Mouse (Mus musculus) midbrain, postnatal 0 days (tissue): ENCODE results near the gene Gabbr2. TPM values are rescaled to one million over a fixed set of nuclear protein-coding genes. Genes with fewer than 3 reads are reported as not detected.

ENCODE experiments used
- ATAC-seq: fragments of 200-750 bp; cut with Nextera tagmentation; 2 replicates; pipeline ENCODE4 v1.8.0; 2017; ENCODE audit warnings: moderate number of reproducible peaks, mild to moderate bottlenecking, moderate TSS enrichment, moderate library complexity; ENCODE audit not compliant: low FRiP score
- DNase-seq: peaks from one replicate; pipeline ENCODE4 v3.0.0-alpha.2; 2015; ENCODE audit warnings: low spot score
- H3K27ac ChIP-seq: fragments of 300-500 bp; sonication (generic); 2 replicates; pipeline ENCODE4 v1.5.1; 2014; ENCODE audit warnings: low read depth, mild to moderate bottlenecking, low read length, mixed read lengths
- H3K27me3 ChIP-seq: fragments of 300-500 bp; sonication (generic); 2 replicates; pipeline ENCODE4 v1.6.1; 2014; ENCODE audit warnings: low read length, control low read depth, mixed read lengths; ENCODE audit not compliant: insufficient read depth
- H3K36me3 ChIP-seq: fragments of 300-500 bp; sonication (generic); 2 replicates; pipeline ENCODE4 v1.6.1; 2014; ENCODE audit warnings: low read length, control low read depth, mixed read lengths; ENCODE audit not compliant: insufficient read depth
- H3K4me1 ChIP-seq: fragments of 300-500 bp; sonication (generic); 2 replicates; pipeline ENCODE4 v1.6.1; 2014; ENCODE audit warnings: mild to moderate bottlenecking, control low read depth, antibody characterized with exemption, low read length, mixed read lengths; ENCODE audit not compliant: insufficient read depth
- H3K4me2 ChIP-seq: fragments of 300-500 bp; sonication (generic); 2 replicates; pipeline ENCODE4 v1.6.1; 2014; ENCODE audit warnings: low read depth, mild to moderate bottlenecking, low read length, mixed read lengths; ENCODE audit not compliant: poor library complexity, severe bottlenecking
- H3K4me3 ChIP-seq: fragments of 300-500 bp; sonication (generic); 2 replicates; pipeline ENCODE4 v1.5.1; 2014; ENCODE audit warnings: low read depth, mild to moderate bottlenecking, low read length, moderate library complexity
- H3K9ac ChIP-seq: fragments of 300-500 bp; sonication (generic); replicated peaks from 2 replicates; pipeline ENCODE4 v1.6.1; 2014; ENCODE audit warnings: mild to moderate bottlenecking, low read length, moderate library complexity, mixed read lengths; ENCODE audit not compliant: poor library complexity, severe bottlenecking
- H3K9me3 ChIP-seq: fragments of 300-500 bp; sonication (generic); 2 replicates; pipeline ENCODE4 v1.6.1; 2016; ENCODE audit warnings: low read length, control low read depth
- CTCF ChIP-seq: IDR thresholded peaks from 2 replicates; pipeline ENCODE4 v1.5.1; 2016; ENCODE audit warnings: antibody characterized with exemption, mild to moderate bottlenecking
- WGBS: fragments of 180-500 bp; shearing (Covaris S2); extraction: QIAGEN DNeasy Blood & Tissue Kit; methylation state at CpG from one replicate; pipeline ENCODE4 v1.1.7; 2014; 5-methylcytosine and 5-hydroxymethylcytosine counted together
- polyA plus RNA-seq: library from polyadenylated mRNA; unstranded; fragments of >200 nt; fragmentation: Nextera tagmentation; extraction: Ambion mirVana; gene quantifications from 2 replicates; pipeline ENCODE4 v1.2.1, GENCODE M21; 2015
- total RNA-seq: library from RNA; depleted of rRNA; stranded (reverse); fragments of >200 nt; gene quantifications from 2 replicates; pipeline ENCODE4 v1.2.3, GENCODE M21; 2014

Gene Gabbr2
- total and polyA plus RNA-seq, 2 experiments from 2014 or later: 20.5 to 123 TPM

GRCm38 (mm10) chr4:46718624-46719023, 273.0 kb downstream of the Gabbr2 start:
- no peak overlapping the region for H3K4me2 ChIP-seq
- DNase-seq (no peak), ATAC-seq (no peak)
- WGBS: 31% methylated on average over 7 of the region's 7 CpGs
- 0 out of 2 replicates have a peak, but pooled peaks cover 6% of the 10 kb centered on the region for H3K36me3 ChIP-seq
- H3K4me1 ChIP-seq: no peaks in the 10 kb centered on the region
- no peak overlapping the region for H3K4me3 ChIP-seq
- no peaks in the 10 kb centered on the region for H3K9me3 ChIP-seq
- H3K27ac ChIP-seq: no peak overlapping the region
- TF ChIP-seq CTCF: no peak
- H3K9ac ChIP-seq: no peak overlapping the region
- H3K27me3 ChIP-seq: no peaks in the 10 kb centered on the region

GRCm38 (mm10) chr4:46717156-46717555, 274.5 kb downstream of the Gabbr2 start:
- Histone ChIP-seq H3K9ac (no peak overlapping the region), H3K9me3 (no peaks in the 10 kb centered on the region), H3K27me3 (no peaks in the 10 kb centered on the region), H3K4me3 (no peak overlapping the region), H3K27ac (no peak overlapping the region), H3K4me1 (no peaks in the 10 kb centered on the region), H3K4me2 (no peak overlapping the region), H3K36me3 (0 out of 2 replicates have a peak, but pooled peaks cover 4% of the 10 kb centered on the region)
- ATAC-seq: no peak
- TF ChIP-seq CTCF: no peak
- DNase-seq: no peak
- 16% methylated on average over 5 of the region's 5 CpGs for WGBS

GRCm38 (mm10) chr4:46716361-46716760, 275.3 kb downstream of the Gabbr2 start:
- H3K4me3 ChIP-seq: no peak overlapping the region
- no peaks in the 10 kb centered on the region for H3K4me1 ChIP-seq
- no peak overlapping the region for H3K27ac ChIP-seq
- ATAC-seq (0 out of 2 replicates have a peak, but pooled peaks have one; percentile 39), DNase-seq (no peak)
- H3K36me3 ChIP-seq: 0 out of 2 replicates have a peak, but pooled peaks cover 4% of the 10 kb centered on the region
- H3K27me3 ChIP-seq: no peaks in the 10 kb centered on the region
- WGBS: 0% methylated on average over 1 of the region's 1 CpGs
- H3K9ac ChIP-seq: no peak overlapping the region
- no peak for TF ChIP-seq CTCF
- H3K9me3 ChIP-seq: no peaks in the 10 kb centered on the region
- no peak overlapping the region for H3K4me2 ChIP-seq

- Histone ChIP-seq H3K9ac (0 out of 2 replicates have a peak overlapping the region, but pooled peaks have one; percentile 13), H3K4me2 (no peak overlapping the region), H3K27me3 (no peaks in the 10 kb centered on the region), H3K4me3 (no peak overlapping the region), H3K9me3 (no peaks in the 10 kb centered on the region), H3K27ac (peak overlapping the region; percentile 70), H3K4me1 (peaks cover 14% of the 10 kb centered on the region), H3K36me3 (0 out of 2 replicates have a peak, but pooled peaks cover 2% of the 10 kb centered on the region)
- ATAC-seq (peak; percentile 28; the same call in 1 of the 2 replicates), DNase-seq (peak; percentile 42)
- WGBS: 30% methylated on average over 4 of the region's 4 CpGs
- TF ChIP-seq CTCF: peak; percentile 47; the same call in 1 of the 2 replicates
Observed at GRCm38 (mm10) chr4:46710523-46710922, 281.1 kb downstream of the Gabbr2 start.

DNA sequence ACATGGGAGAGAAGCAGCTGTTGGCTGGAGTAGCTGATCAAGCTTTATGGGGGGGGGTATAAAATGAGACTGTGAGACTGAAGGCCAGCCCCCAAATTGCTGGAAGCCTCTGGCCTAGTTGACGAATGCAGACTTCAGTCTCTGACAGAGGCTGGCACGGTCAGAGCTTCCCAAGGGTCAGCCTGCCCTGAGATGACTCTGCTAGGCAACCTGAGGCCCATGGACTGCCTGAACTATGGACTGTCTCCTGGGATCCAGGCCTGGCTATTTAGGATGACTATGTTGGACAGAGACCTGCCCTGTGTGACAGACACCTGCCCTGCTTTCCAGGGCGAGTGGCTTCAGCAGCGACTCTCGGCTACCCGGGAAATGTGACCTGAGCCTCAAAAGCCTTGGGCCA, 281.7 kb downstream of the Gabbr2 start:
- ATAC-seq (no peak), DNase-seq (no peak)
- no peak overlapping the region for H3K4me3 ChIP-seq
- H3K9me3 ChIP-seq: no peaks in the 10 kb centered on the region
- H3K4me1 ChIP-seq: peaks cover 14% of the 10 kb centered on the region
- no peak overlapping the region; the same call in 1 of the 2 replicates for H3K9ac ChIP-seq
- no peak overlapping the region for H3K4me2 ChIP-seq
- no peak for TF ChIP-seq CTCF
- peak overlapping the region; percentile 70 for H3K27ac ChIP-seq
- H3K36me3 ChIP-seq: 0 out of 2 replicates have a peak, but pooled peaks cover 2% of the 10 kb centered on the region
- whole genome bisulfite sequencing: 43% methylated on average over 6 of the region's 6 CpGs
- no peaks in the 10 kb centered on the region for H3K27me3 ChIP-seq

- no peaks in the 10 kb centered on the region for H3K27me3 ChIP-seq
- peaks cover 14% of the 10 kb centered on the region for H3K4me1 ChIP-seq
- ATAC-seq: no peak
- no peak overlapping the region for H3K4me3 ChIP-seq
- peak; percentile 51 for DNase-seq
- 77% methylated on average over 7 of the region's 7 CpGs for WGBS
- no peaks in the 10 kb centered on the region for H3K9me3 ChIP-seq
- H3K27ac ChIP-seq: peak overlapping the region; percentile 70
- 0 out of 2 replicates have a peak, but pooled peaks cover 2% of the 10 kb centered on the region for H3K36me3 ChIP-seq
- TF ChIP-seq CTCF: 0 out of 2 replicates have a peak, but pooled peaks have one; percentile 16
- H3K9ac ChIP-seq: no peak overlapping the region; the same call in 1 of the 2 replicates
- H3K4me2 ChIP-seq: no peak overlapping the region
Observed at GRCm38 (mm10) chr4:46709492-46709891, 282.2 kb downstream of the Gabbr2 start.
